Mouse (Mus musculus): Measurements from ENCODE around the gene Slc22a12. TPM values are rescaled to one million over a fixed set of nuclear protein-coding genes. Genes with fewer than 3 reads are reported as not detected.
A peak's percentile ranks its signal among the peaks of the same experiment; 100 is the strongest.

The Slc22a12 gene
- polyA plus RNA-seq, 1 experiment from 2014 or later = 0.20 TPM

GRCm38 (mm10) chr19:6531832-6532471, 10.9 kb downstream of the Slc22a12 start:
- Histone ChIP-seq H3K9me3 (ENCODE audit: low read length) (no peaks in the 10 kb centered on the region), H3K4me2 (replicated peaks; ENCODE audit: low read depth, low read length) (peak overlapping the region; percentile 69), H3K27ac (ENCODE audit: low read length) (no peak overlapping the region), H3K4me3 (ENCODE audit: low read depth, low read length) (peak overlapping the region; percentile 41), H3K27me3 (replicated peaks; ENCODE audit: insufficient read depth, low read length) (peaks cover 36% of the 10 kb centered on the region), H3K4me1 (ENCODE audit: insufficient read depth, low read depth, low read length) (0 out of 2 replicates have a peak, but pooled peaks cover 3% of the 10 kb centered on the region), H3K9ac (replicated peaks; ENCODE audit: low read depth) (0 out of 2 replicates have a peak overlapping the region, but pooled peaks have one; percentile 50), H3K36me3 (ENCODE audit: insufficient read depth, low read length) (no peaks in the 10 kb centered on the region)
- DNase-seq (ENCODE audit: low spot score) (peak; percentile 31), ATAC-seq (0 out of 2 replicates have a peak, but pooled peaks have one; percentile 27)
- 2% methylated on average over 34 of the region's 36 CpGs for WGBS
- TF ChIP-seq EP300 (IDR thresholded peaks at IDR 0.05) (no peak), CTCF (IDR thresholded peaks at IDR 0.05) (no peak)

- Histone ChIP-seq H3K27ac (ENCODE audit: low read length) (no peak overlapping the region), H3K36me3 (ENCODE audit: insufficient read depth, low read length) (no peaks in the 10 kb centered on the region), H3K4me2 (replicated peaks; ENCODE audit: low read depth, low read length) (peak overlapping the region; percentile 69), H3K27me3 (replicated peaks; ENCODE audit: insufficient read depth, low read length) (peaks cover 36% of the 10 kb centered on the region), H3K4me3 (ENCODE audit: low read depth, low read length) (peak overlapping the region; percentile 41), H3K9ac (replicated peaks; ENCODE audit: low read depth) (peak overlapping the region; percentile 50), H3K9me3 (ENCODE audit: low read length) (no peaks in the 10 kb centered on the region), H3K4me1 (ENCODE audit: insufficient read depth, low read depth, low read length) (0 out of 2 replicates have a peak, but pooled peaks cover 3% of the 10 kb centered on the region)
- no peak for TF ChIP-seq CTCF (IDR thresholded peaks at IDR 0.05)
- no peak for TF ChIP-seq EP300 (IDR thresholded peaks at IDR 0.05)
- under 1% methylated on average over 54 of the region's 56 CpGs for WGBS
- DNase-seq (ENCODE audit: low spot score) (peak; percentile 51), ATAC-seq (peak; percentile 38; the same call in 1 of the 2 replicates)
Measured at GRCm38 (mm10) chr19:6531011-6531631, 11.7 kb downstream of the Slc22a12 start.

GRCm38 (mm10) chr19:6530359-6530758, 12.5 kb downstream of the Slc22a12 start:
- Histone ChIP-seq H3K4me2 (replicated peaks; ENCODE audit: low read depth, low read length) (no peak overlapping the region), H3K9me3 (ENCODE audit: low read length) (no peaks in the 10 kb centered on the region), H3K27ac (ENCODE audit: low read length) (no peak overlapping the region), H3K4me1 (ENCODE audit: insufficient read depth, low read depth, low read length) (0 out of 2 replicates have a peak, but pooled peaks cover 3% of the 10 kb centered on the region), H3K36me3 (ENCODE audit: insufficient read depth, low read length) (no peaks in the 10 kb centered on the region), H3K9ac (replicated peaks; ENCODE audit: low read depth) (no peak overlapping the region), H3K27me3 (replicated peaks; ENCODE audit: insufficient read depth, low read length) (peaks cover 36% of the 10 kb centered on the region), H3K4me3 (ENCODE audit: low read depth, low read length) (no peak overlapping the region; the same call in 1 of the 2 replicates)
- DNase-seq (ENCODE audit: low spot score) = no peak
- 29% methylated on average over 13 of the region's 13 CpGs for WGBS
- TF ChIP-seq CTCF (IDR thresholded peaks at IDR 0.05) (no peak), EP300 (IDR thresholded peaks at IDR 0.05) (no peak)
- ATAC-seq = no peak

- Histone ChIP-seq H3K9me3 (ENCODE audit: low read length) (no peaks in the 10 kb centered on the region), H3K36me3 (ENCODE audit: insufficient read depth, low read length) (no peaks in the 10 kb centered on the region), H3K4me3 (ENCODE audit: low read depth, low read length) (no peak overlapping the region), H3K9ac (replicated peaks; ENCODE audit: low read depth) (no peak overlapping the region), H3K4me1 (ENCODE audit: insufficient read depth, low read depth, low read length) (0 out of 2 replicates have a peak, but pooled peaks cover 3% of the 10 kb centered on the region), H3K4me2 (replicated peaks; ENCODE audit: low read depth, low read length) (no peak overlapping the region), H3K27ac (ENCODE audit: low read length) (no peak overlapping the region), H3K27me3 (replicated peaks; ENCODE audit: insufficient read depth, low read length) (peaks cover 36% of the 10 kb centered on the region)
- WGBS = 67% methylated on average over 14 of the region's 14 CpGs
- DNase-seq (ENCODE audit: low spot score) (peak; percentile 58), ATAC-seq (peak; percentile 56)
- TF ChIP-seq CTCF (IDR thresholded peaks at IDR 0.05) (no peak), EP300 (IDR thresholded peaks at IDR 0.05) (no peak)
Measured at GRCm38 (mm10) chr19:6529265-6529985, 13.4 kb downstream of the Slc22a12 start.

GRCm38 (mm10) chr19:6527839-6528531, 14.8 kb downstream of the Slc22a12 start:
- H3K27me3 ChIP-seq (replicated peaks; ENCODE audit: insufficient read depth, low read length) = peaks cover 32% of the 10 kb centered on the region

More at GRCm38 (mm10) chr19:6527839-6528531, 14.8 kb downstream of the Slc22a12 start:
- H3K4me1 ChIP-seq (ENCODE audit: insufficient read depth, low read depth, low read length) = 0 out of 2 replicates have a peak, but pooled peaks cover 3% of the 10 kb centered on the region
- H3K9me3 ChIP-seq (ENCODE audit: low read length) = no peaks in the 10 kb centered on the region
- no peak overlapping the region for H3K4me2 ChIP-seq (replicated peaks; ENCODE audit: low read depth, low read length)
- no peak overlapping the region for H3K9ac ChIP-seq (replicated peaks; ENCODE audit: low read depth)
- DNase-seq (ENCODE audit: low spot score) (no peak), ATAC-seq (no peak)
- no peak overlapping the region for H3K27ac ChIP-seq (ENCODE audit: low read length)
- 72% methylated on average over 17 of the region's 17 CpGs for WGBS
- no peak for TF ChIP-seq EP300 (IDR thresholded peaks at IDR 0.05)
- TF ChIP-seq CTCF (IDR thresholded peaks at IDR 0.05) = no peak
- no peak overlapping the region for H3K4me3 ChIP-seq (ENCODE audit: low read depth, low read length)
- no peaks in the 10 kb centered on the region for H3K36me3 ChIP-seq (ENCODE audit: insufficient read depth, low read length)

Data from lung, postnatal 0 days (tissue).